In genomic region chr2:45107555-45107954, GRCm38 (mm10) we compare ENCODE assay signal across 8 mouse cellular contexts. TPM values are rescaled to one million over a fixed set of nuclear protein-coding genes. Genes with fewer than 3 reads are reported as not detected.
DNase-seq lines count a peak whose midpoint lies in the region; ATAC-seq and TF ChIP-seq lines count a peak whose summit lies in the region.

No protein-coding gene starts in this region.

- H3K27me3 ChIP-seq in liver, adult 2 months (ENCODE audit: control insufficient read depth, insufficient read depth, low read length) = peaks cover 6% of the 10 kb centered on the region; the same call in 1 of the 2 replicates
- no peaks in the 10 kb centered on the region for H3K27me3 ChIP-seq in forebrain, embryonic 12.5 days
- H3K27me3 ChIP-seq in intestine, embryonic 16.5 days (replicated peaks; ENCODE audit: control insufficient read depth, insufficient read depth, low read length) = peaks cover 15% of the 10 kb centered on the region
- no peaks in the 10 kb centered on the region for H3K27me3 ChIP-seq in neural tube, embryonic 14.5 days (ENCODE audit: control insufficient read depth, insufficient read depth, low read length)
- peaks cover 20% of the 10 kb centered on the region; the same call in 1 of the 2 replicates for H3K27me3 ChIP-seq in cerebellum, adult 2 months (ENCODE audit: control insufficient read depth, insufficient read depth, low read length)

- no peaks in the 10 kb centered on the region for H3K9me3 ChIP-seq in forebrain, embryonic 12.5 days
- H3K9me3 ChIP-seq in intestine, embryonic 16.5 days (ENCODE audit: control insufficient read depth, low read length) = no peaks in the 10 kb centered on the region
- H3K9me3 ChIP-seq in neural tube, embryonic 14.5 days (ENCODE audit: control insufficient read depth, low read length) = no peaks in the 10 kb centered on the region

- peak overlapping the region; percentile 40 for H3K9ac ChIP-seq in liver, adult 2 months (ENCODE audit: low read depth, low read length)
- peak overlapping the region; percentile 100 for H3K9ac ChIP-seq in forebrain, embryonic 12.5 days
- peak overlapping the region; percentile 55 for H3K9ac ChIP-seq in intestine, embryonic 16.5 days (ENCODE audit: low read depth, low read length)
- peak overlapping the region; percentile 96; the same call in 1 of the 2 replicates for H3K9ac ChIP-seq in neural tube, embryonic 14.5 days (replicated peaks; ENCODE audit: low read depth, low read length)

- 45% methylated on average over 2 of the region's 2 CpGs for WGBS in liver, adult 2 months
- 34% methylated on average over 2 of the region's 2 CpGs for WGBS in forebrain, embryonic 12.5 days
- 29% methylated on average over 2 of the region's 2 CpGs for WGBS in intestine, embryonic 16.5 days
- 19% methylated on average over 2 of the region's 2 CpGs for WGBS in neural tube, embryonic 14.5 days
- 39% methylated on average over 2 of the region's 2 CpGs for WGBS in cerebellum, adult 2 months

- ATAC-seq in forebrain, embryonic 12.5 days (ENCODE audit: low FRiP score) = no peak
- ATAC-seq in intestine, embryonic 16.5 days = no peak
- no peak for ATAC-seq in neural tube, embryonic 14.5 days (ENCODE audit: low read depth)

- peak overlapping the region; percentile 69 for H3K4me2 ChIP-seq in forebrain, embryonic 12.5 days
- peak overlapping the region; percentile 85 for H3K4me2 ChIP-seq in intestine, embryonic 16.5 days (ENCODE audit: low read depth, low read length)
- H3K4me2 ChIP-seq in neural tube, embryonic 14.5 days (ENCODE audit: low read depth, low read length) = peak overlapping the region; percentile 73

- H3K79me2 ChIP-seq in liver, adult 2 months (ENCODE audit: control insufficient read depth, insufficient read depth, low read length) = no peaks in the 10 kb centered on the region

- no peak for TF ChIP-seq POLR2A in liver, adult 2 months (IDR thresholded peaks at IDR 0.05; ENCODE audit: extremely low read depth, insufficient read depth, low read length)
- no peak for TF ChIP-seq POLR2A in cerebellum, adult 2 months (IDR thresholded peaks at IDR 0.05; ENCODE audit: borderline replicate concordance, insufficient read depth, low read length)

- no peak for TF ChIP-seq CTCF in liver, adult 2 months (IDR thresholded peaks at IDR 0.05; ENCODE audit: low read depth, low read length)
- no peak for TF ChIP-seq CTCF in cerebellum, adult 2 months (IDR thresholded peaks at IDR 0.05; ENCODE audit: borderline replicate concordance, insufficient read depth, low read depth, low read length)

- peak overlapping the region; percentile 1; the same call in 1 of the 2 replicates for H3K27ac ChIP-seq in liver, adult 2 months (replicated peaks; ENCODE audit: insufficient read depth, low read depth, low read length)
- peak overlapping the region; percentile 98; the same call in 1 of the 2 replicates for H3K27ac ChIP-seq in forebrain, embryonic 12.5 days
- peak overlapping the region; percentile 65 for H3K27ac ChIP-seq in intestine, embryonic 16.5 days (ENCODE audit: low read length)
- H3K27ac ChIP-seq in neural tube, embryonic 14.5 days (ENCODE audit: low read depth, low read length) = peak overlapping the region; percentile 98
- no peak overlapping the region; the same call in 1 of the 2 replicates for H3K27ac ChIP-seq in cerebellum, adult 2 months (ENCODE audit: insufficient read depth, low read length)

- H3K4me3 ChIP-seq in liver, adult 2 months (ENCODE audit: insufficient read depth, low read depth, low read length) = no peak overlapping the region; the same call in 1 of the 2 replicates
- H3K4me3 ChIP-seq in forebrain, embryonic 12.5 days (replicated peaks) = peak overlapping the region; percentile 97
- H3K4me3 ChIP-seq in intestine, embryonic 16.5 days (ENCODE audit: low read length) = peak overlapping the region; percentile 73
- peak overlapping the region; percentile 79 for H3K4me3 ChIP-seq in neural tube, embryonic 14.5 days (ENCODE audit: low read depth, low read length)
- H3K4me3 ChIP-seq in cerebellum, adult 2 months (replicated peaks; ENCODE audit: insufficient read depth, low read depth, low read length) = no peak overlapping the region

- no peaks in the 10 kb centered on the region for H3K36me3 ChIP-seq in liver, adult 2 months (ENCODE audit: control insufficient read depth, insufficient read depth, low read length)
- H3K36me3 ChIP-seq in forebrain, embryonic 12.5 days (replicated peaks) = no peaks in the 10 kb centered on the region
- H3K36me3 ChIP-seq in intestine, embryonic 16.5 days (ENCODE audit: control insufficient read depth, insufficient read depth, low read length) = no peaks in the 10 kb centered on the region
- no peaks in the 10 kb centered on the region for H3K36me3 ChIP-seq in neural tube, embryonic 14.5 days (ENCODE audit: control insufficient read depth, insufficient read depth, low read length)

- no peak for DNase-seq in liver, adult 2 months (ENCODE audit: extremely low read depth, low read depth, low spot score)
- no peak for DNase-seq in liver
- no peak for DNase-seq in cerebellum, adult 2 months
- no peak for DNase-seq in retina, embryonic 14.5 days (ENCODE audit: low spot score)
- DNase-seq in left cerebral cortex, adult 18-20 months (ENCODE audit: low spot score in 2 of 2) = no peak

- H3K4me1 ChIP-seq in liver, adult 2 months (ENCODE audit: control insufficient read depth, insufficient read depth, low read length) = no peaks in the 10 kb centered on the region; the same call in 1 of the 2 replicates
- H3K4me1 ChIP-seq in forebrain, embryonic 12.5 days = peaks cover 56% of the 10 kb centered on the region
- peaks cover 2% of the 10 kb centered on the region; the same call in 1 of the 2 replicates for H3K4me1 ChIP-seq in intestine, embryonic 16.5 days (ENCODE audit: control insufficient read depth, insufficient read depth, low read length)
- peaks cover 29% of the 10 kb centered on the region for H3K4me1 ChIP-seq in neural tube, embryonic 14.5 days (ENCODE audit: control insufficient read depth, insufficient read depth, low read length)
- no peaks in the 10 kb centered on the region for H3K4me1 ChIP-seq in cerebellum, adult 2 months (ENCODE audit: control insufficient read depth, insufficient read depth, low read length)

RNA-seq across cellular contexts. Expression of gene Zeb2, which starts 9.6 kb away (rescaled TPM):
- total RNA-seq in liver, adult 2 months (2014; rRNA removed) = 15.5 and 16.8 TPM in 2 replicates
- polyA plus RNA-seq in liver, adult 2 months (2012; rRNA removed) = 1.7 and 4.9 TPM in 2 replicates
- 63.3 and 74.3 TPM in 2 replicates for polyA plus RNA-seq in forebrain, embryonic 12.5 days (2016; fragmentation: Nextera tagmentation; extraction: Ambion mirVana)
- polyA plus RNA-seq in intestine, embryonic 16.5 days (2015; fragmentation: Nextera tagmentation; extraction: Ambion mirVana) = 26.9 and 30.9 TPM in 2 replicates
- 53.8 and 57.6 TPM in 2 replicates for polyA plus RNA-seq in neural tube, embryonic 14.5 days (2014; fragmentation: Nextera tagmentation; extraction: Ambion mirVana)
- polyA plus RNA-seq in cerebellum, adult 2 months (2012; rRNA removed) = 35.8 and 40.5 TPM in 2 replicates
- total RNA-seq in left cerebral cortex, adult 18-20 months (2021) = 100 to 1,000 TPM; 141 to 180 TPM

Comparison
In these comparisons a context has a peak if more than half of its experiments do, and no peak if none do; other contexts are left out.
1. H3K4me3 ChIP-seq: peak in forebrain, embryonic 12.5 days (single experiment), intestine, embryonic 16.5 days (single experiment) and neural tube, embryonic 14.5 days (single experiment); none in liver, adult 2 months (single experiment) and cerebellum, adult 2 months (single experiment).
2. H3K9ac ChIP-seq: peak in every context shown above with its lines; median percentile 100 in forebrain, embryonic 12.5 days; 96 in neural tube, embryonic 14.5 days; 55 in intestine, embryonic 16.5 days; 40 in liver, adult 2 months.
3. Peak in every context shown above with its lines, with median percentiles within 50 percentile points of each other: H3K4me2 ChIP-seq.